Mouse (Mus musculus) liver, postnatal 0 days (tissue): ENCODE results near the gene Gm20503.

Source experiments
- CTCF ChIP-seq: sonication (generic); IDR thresholded peaks from 2 replicates; pipeline ENCODE4 v1.5.1; 2016; ENCODE audit warnings: antibody characterized with exemption, low read depth
- EP300 ChIP-seq: IDR thresholded peaks from 2 replicates; pipeline ENCODE4 v1.6.1; 2016; ENCODE audit warnings: antibody characterized with exemption, low read depth, mild to moderate bottlenecking

GRCm38 (mm10) chr4:59083430-59083829 lies 80.4 kb downstream of the Gm20503 start:
- TF ChIP-seq CTCF (no peak), EP300 (no peak)
